Mouse (Mus musculus): ENCODE data around the gene Timm10b.

Gene Timm10b

DNA sequence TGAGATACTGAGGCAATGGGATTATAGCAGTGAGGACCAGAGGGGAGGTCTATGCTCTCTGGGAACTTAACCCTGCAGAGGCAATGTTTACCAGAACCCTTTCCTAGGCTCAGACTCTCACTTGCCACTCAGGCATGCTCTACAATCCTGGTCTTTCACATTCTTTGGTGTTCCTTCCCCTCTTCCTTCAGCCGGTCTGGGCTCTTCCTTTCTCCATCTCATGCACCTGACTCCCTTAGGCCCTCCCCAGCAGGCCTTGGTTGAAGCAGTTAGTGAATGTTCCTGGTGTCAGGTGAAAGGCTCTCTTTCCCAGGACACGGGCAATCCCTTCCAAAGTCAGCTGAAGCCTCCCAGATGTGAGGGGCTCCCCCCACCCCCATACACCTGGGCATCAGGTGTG, at the start of gene Timm10b:
Gene Timm10b, plus strand, starts transcription at position 301 of the 400 bp plus-strand sequence.
- DNase-seq (ENCODE audit: low spot score), result no peak

DNA sequence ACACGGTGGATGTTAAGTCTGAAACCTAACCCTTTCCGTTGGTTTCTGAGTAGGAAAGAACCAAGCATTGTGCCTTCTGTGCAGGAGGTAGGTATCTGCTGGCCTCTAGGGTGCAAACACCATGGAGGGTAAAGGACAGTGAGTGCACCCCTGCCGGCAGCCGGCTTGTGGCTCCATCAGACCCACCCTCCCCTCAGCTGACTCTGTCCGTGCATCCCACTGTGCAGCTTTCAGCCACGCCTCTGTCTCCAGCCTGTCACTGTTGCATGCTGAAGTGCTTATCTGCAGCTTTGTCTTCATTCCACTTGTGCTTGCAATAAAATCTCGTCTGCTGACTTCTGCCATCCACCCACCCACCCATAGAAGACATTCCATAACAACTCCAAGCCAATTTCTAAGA, 49.8 kb upstream of the Timm10b start:
- DNase-seq (ENCODE audit: low spot score), result no peak

DNA sequence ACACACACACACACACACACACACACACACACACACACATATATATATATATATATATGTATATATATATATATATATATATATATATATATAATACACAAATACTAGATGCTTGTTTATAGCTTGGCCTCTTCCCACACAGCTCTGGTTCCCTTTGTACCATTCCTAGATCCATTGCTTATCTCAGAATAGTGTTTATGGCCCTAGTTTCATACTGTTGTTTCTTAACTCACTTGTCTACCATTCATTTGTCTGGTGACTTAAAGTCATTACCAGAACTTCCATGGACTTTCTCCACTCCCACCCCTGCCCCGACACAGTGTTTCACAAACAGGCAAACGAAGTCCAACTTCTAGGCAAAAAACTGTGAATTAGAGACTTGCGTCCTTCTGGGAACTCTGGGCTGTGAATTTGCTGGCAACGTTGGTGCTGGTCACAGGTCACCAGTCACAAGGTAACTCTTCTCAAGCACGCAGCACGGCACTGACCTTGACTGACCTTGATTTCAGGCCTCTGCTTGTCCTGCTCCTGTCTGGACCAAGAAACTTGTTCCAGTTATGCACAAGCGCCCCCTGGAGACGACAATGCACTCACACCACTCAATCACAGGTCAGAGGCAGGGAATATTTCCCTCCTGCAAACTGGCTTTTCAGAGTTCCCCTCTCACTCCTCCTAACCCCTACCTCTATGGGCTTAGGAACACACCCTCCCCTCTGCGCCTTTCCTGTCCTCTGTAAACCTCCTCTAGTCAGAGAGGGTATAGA, 36.8 kb upstream of the Timm10b start:
- DNase-seq (ENCODE audit: low spot score), result peak; percentile 59

DNA sequence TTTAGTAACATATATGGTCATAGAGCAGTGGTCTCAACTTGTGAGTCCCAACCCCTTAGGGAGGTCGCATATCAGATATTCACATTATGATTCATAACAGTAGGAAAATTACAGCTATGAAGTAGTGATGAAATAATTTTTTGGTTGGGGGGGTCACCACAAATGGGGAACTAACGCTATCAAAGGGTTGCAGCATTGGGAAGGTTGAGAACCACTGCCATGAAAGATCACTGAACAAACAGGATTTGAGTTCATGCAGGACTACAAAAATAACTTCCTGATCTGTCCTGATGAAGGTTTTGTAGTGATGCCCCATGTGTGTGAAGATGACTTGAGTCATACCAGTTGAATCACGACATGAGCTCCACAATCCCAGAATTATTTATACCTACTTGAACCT, 31.4 kb upstream of the Timm10b start:
- DNase-seq (ENCODE audit: low spot score), result no peak

DNA sequence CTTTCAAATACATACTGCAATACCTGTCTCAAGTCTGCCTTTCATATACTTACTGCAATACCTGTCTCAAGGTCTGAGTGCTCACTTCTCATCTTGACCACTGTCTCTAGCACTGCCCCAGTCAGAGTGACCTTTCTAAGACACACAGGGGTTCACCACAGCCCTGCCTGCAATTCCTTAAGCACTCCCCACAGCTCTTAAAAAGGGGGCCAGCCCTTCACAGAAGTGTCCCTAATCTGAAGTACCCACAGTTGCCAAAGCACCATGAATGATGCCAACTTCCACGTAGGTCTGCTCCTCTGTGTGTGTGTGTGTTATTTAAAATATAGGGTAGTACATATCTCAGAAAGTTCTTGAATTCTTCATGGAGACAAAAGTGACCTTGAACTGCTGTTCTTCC, 28.1 kb upstream of the Timm10b start:
- no peak for DNase-seq (ENCODE audit: low spot score)

DNA sequence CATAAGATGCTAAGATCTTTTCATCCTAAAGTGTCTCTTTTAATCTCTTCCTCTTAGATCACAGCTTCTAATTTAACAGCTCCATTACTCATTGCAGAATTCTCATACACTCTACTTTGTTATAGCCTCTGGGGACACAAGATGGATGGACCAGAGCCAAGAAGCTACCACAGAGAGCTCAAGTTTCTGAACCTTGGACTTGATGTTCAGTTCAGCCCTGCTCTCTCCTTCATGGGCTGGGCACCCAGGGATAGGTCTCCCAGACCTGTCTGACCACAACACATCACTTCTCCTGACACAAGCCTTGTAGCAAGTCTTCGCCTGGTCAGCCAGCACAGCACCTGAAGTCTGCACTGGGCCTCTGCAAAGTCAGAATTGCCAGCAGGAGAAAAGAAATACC, 25.5 kb upstream of the Timm10b start:
- no peak for DNase-seq (ENCODE audit: low spot score)

DNA sequence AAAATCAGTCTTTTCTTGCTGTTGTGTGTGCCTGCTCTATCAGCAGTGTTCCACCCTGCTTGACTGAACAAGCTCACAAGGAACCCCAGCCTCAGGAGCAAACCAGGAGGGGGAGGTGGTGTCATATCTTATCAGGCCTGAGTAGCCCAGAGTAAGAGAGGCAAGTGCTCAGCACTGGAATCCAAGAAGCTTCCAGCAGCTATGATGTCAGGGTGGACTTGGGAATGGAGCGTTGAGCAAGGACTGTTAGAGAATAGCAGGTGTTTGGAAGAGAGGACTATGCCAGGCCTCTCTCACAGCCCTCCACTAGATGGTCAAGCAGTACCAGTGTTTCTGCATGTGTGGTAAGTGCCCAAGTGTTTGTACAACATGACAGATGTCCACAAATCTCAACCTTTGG, 24.1 kb upstream of the Timm10b start:
- DNase-seq (ENCODE audit: low spot score), result no peak

DNA sequence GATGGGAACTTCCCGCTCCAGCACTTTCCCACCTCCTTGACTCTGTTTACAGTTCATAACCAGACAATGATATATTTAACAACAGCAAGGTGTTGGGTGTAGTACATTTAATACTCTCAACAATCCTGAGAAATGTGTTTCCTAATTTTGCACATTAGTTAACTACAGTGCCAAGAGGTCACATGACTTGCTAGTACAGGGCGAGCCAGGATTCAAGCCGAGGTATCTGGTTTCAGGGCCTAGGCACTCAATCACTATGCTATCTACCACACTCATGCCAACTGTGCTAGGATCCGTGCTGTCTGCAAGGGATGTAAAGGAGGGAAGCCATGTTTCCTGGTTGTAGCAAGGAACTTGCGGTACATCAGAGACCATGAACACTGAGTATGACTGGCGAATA, 23.3 kb upstream of the Timm10b start:
- DNase-seq (ENCODE audit: low spot score), result no peak

DNA sequence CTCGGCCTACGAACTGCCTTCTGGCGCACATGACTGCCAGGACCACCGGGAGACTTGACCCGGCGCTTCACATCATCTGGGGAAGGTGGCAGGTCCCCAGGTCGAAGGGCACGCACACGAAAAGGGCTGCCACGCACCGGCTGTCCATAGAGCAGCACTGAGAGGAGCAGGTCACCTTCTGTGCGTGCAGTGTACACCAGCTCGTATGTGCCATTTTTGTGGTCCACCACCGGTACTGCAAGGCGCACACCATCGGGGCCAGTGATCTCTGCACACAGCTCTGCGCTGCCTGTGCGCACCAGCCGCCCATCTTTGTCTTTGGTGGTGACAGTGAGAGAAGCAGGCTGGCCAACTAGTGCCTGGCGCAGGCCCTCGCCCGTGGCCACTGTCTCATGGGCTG, 22.0 kb upstream of the Timm10b start:
- DNase-seq (ENCODE audit: low spot score), result no peak

DNA sequence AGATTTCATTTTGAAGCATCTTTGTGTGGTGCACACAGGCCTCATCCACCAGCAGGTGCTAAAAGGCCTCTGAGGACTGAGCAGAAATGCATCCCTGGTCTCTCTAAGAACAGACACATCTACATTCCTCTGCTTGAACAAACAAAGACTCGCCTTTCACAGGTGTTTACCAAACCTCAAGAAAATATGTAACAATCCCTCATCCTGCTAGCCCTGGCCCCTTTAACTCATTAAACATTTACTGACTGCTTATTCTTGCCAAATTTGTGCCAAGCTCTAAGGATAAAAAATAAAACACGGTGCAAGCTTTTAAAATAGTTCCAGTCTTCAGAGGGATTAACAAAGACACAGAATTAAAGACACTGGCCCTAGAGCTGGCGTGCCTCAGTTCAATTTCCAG, 20.2 kb upstream of the Timm10b start:
- no peak for DNase-seq (ENCODE audit: low spot score)

DNA sequence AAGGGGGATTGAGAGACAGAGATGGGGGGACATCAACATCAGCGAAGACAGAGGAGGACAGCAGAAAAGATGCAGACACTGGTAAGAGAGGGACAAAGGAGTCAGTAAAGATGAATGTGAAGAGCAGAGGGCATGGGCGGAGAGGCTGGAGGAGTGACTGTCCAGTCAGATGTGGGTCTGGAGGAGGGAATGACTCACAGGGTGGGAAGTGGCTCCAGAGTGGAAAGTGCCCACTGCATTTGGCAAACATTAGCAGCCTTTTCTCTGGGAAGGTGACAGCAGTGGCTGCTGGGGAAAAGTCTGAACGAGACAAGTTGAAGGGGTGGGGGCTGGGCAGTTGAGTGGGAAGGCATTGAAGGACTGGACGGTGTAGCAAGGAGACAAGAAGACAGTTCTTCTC, 18.8 kb upstream of the Timm10b start:
- no peak for DNase-seq (ENCODE audit: low spot score)

DNA sequence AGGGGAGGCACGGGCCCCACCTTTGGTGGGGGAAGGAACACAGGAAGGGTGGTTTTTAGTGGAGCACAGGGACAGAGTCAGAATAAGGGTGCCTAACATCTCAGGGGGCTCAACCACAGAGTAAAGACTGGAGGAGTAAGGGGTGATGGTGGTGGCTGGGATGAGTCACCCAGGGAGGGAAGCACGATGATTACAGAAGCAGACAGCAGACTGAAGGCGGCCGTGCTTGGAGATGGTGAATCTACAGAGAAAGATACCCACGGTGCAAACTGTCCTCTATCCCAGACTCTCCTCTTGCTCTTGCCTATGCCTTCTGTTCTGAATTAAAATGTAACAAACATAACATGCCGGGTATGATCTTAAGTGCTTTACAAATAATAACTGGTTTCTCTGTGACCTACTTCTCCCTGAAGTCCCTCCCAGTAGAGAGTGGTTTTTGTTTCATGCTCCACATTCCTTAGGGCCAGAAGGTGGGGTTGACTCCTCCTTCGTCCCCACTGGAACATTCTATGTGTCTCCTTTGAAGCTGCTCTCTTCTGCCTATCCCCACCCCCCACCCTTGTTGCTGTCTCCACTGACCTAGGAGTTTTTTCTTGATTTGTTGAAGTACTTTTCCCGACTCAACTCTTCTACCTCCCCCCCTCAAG, 18.1 kb upstream of the Timm10b start:
- no peak for DNase-seq (ENCODE audit: low spot score)

DNA sequence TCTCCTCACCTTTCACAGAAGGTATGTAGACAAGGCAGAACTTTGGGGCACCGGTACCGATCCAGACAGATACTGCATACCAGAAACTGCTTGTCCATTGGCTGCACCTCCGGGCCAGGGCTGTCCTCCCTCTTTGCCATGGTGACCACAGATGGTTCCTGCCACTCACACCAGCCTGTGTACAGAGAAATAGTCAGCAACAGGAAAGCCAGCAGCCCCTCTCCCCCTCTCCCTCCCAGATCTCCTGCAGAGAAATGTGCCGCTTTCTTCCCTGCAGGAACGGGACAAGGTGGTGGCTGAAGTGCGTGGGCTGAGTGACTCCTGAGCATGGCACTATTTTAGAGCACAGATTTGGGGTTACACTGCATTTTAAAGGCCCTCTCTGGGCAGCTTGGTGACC, 14.5 kb upstream of the Timm10b start:
- no peak for DNase-seq (ENCODE audit: low spot score)

DNA sequence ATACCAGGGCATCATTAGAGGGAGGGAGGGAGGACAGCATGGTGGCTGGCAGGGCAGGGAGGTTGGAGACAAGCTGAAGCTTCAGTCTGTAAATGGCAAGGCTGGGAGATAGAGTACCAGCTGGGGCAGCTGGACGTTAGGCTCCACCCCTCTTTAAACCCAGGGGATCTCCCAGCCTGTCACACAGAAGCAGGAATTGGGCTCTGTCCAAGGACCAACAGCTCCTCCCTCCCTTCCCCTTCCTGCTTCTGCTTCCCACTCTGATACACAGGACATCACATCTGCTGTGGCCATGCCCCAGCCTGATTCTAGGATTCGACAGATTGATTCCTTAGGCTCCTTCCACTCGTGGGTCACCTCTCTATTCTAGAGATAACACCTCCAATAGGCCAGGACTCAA, 11.2 kb upstream of the Timm10b start:
- no peak for DNase-seq (ENCODE audit: low spot score)

DNA sequence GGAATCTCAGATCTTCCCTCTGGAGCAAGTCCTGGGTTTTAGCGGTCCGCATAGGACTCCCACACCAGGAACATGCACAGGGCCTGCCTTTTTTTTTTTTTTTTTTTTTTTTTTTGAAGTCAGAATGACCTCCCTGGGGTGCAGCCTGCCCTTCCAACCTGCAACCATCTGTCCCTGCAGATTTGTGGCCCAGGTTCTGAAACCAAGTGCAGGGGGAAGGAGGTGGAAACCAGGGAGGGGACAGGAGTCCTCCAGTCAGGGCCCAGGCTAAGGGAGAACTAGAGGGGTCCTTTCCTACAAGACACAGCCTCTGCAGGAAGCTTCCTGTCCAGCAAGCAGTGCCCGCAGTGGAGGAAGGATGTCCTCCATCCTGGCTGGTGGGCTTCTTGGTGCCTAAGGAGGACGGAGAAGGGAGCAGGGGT, 7.3 kb upstream of the Timm10b start:
- peak; percentile 21 for DNase-seq (ENCODE audit: low spot score)

DNA sequence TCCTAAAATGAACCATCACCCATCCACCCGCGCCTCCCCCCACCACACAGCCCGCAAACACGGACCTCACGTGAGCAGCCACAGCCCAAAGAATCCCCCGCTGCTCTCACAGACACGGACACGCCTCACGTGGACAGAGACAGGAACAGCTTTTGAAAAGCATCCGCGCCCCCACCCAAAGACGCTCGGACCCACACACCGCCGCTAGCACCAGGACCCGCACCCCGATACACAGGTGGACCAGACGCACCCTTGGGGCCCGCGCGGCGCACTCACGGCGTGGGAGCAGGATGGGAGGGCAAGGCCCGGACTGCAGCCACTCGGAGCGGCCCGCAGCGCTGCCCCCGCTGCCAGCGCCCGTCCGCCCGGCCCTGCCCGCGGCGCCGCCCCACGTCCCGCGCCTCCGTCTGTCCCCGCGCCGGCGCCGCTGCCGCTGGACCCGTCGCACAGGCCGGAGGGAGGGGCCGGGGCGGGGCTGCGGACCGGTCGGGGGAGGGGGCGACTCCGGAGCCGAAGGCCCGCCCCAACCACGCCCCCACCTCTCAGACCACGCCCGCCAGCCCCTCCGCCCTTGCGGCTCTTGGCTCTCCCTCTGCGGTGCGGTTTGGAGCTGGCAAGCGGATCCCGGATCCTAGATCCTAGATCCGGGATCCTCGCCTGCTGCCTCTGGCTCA, 6.6 kb upstream of the Timm10b start, which contains the start of gene Trim3:
Gene Trim3, minus strand, starts transcription at position 445 of the 674 bp plus-strand sequence.
- peak; percentile 95 for DNase-seq (ENCODE audit: low spot score)

DNA sequence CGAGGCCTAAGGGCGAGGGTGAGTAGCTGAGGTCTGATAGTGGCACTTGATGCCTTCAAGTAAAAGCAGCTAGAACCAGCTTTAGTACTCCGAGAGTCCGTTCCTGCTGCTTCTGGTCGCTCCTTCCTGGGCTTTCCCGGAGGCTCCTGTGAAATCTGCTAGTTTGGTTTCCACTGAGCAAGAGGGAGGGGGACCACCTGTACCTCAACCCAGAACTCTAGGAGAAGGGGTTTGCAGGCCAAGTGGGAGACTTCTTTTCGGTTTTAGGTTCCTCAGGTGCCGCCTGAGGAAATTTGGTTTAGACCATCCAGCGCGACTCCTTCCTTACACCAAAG, 6.1 kb upstream of the Timm10b start:
- no peak for DNase-seq (ENCODE audit: low spot score)

DNA sequence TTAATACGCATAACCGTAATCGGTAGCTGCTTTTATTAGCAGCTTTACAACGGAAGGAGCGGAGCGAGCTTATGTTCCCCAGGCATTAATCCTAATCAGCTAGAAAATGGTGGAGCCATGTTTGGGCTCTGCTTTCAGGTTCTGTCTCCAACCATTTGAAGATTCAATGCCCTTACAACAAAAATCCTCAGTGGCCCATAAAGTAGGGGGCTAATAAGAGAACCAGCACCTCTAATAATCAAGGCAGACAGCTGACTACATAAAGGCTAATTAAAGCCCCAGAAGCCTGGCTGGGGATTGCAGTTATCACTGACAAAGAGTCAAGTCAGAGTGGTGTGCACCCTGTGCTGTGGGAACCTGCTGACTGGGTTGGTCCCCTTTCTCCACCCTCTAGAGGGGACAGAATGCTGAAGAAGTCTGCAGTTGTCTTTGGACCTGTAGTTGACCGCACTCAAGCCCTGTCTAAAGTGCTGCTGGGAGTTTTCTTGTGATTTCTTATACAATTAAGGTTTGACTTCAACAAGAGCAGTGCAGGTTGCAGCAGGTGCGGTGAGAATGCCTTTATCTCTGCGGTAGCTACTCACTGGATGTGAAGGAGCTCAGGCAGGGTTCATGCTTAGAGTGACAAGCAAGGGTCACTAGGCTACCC, 5.5 kb upstream of the Timm10b start:
- DNase-seq (ENCODE audit: low spot score), result no peak

DNA sequence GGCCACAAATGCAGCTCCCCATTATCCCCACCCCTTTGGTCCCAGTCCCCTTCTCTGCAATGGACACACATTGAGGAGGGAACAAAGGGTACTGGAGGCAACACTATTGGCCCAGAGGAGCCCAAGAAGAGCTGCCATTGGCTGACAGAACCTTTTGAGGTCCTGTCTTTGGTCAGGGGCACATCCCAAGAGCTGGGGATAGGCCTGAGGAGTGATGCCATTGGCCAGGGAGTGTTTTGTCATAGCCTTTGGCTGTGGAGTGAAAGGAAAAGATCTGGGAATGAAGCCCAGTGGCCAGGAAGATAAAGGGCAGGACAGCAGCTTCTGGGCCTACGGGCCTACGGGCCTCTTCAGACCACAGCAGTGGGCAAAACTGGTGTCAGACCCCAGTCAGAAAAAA, 4.1 kb upstream of the Timm10b start:
- no peak for DNase-seq (ENCODE audit: low spot score)

DNA sequence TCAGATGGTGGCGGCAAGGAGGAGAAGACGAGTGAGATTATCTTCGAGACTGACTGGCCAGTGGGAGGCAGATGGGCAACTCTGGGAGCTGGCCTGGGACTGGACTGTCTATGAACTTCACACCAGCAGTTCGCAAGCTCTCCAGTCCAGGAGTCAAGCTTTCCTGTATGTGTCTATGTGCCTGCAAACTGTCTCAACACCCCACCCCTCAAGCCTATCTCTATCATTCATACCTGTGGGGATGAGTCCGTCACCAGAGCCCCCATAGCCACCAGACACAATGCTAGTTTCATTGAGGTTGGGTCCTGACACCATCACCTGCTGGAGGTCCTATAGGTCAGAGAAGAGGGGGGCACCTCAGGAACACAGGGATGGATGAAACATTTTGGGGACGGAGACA, 1.1 kb upstream of the Timm10b start:
- DNase-seq (ENCODE audit: low spot score), result no peak

DNA sequence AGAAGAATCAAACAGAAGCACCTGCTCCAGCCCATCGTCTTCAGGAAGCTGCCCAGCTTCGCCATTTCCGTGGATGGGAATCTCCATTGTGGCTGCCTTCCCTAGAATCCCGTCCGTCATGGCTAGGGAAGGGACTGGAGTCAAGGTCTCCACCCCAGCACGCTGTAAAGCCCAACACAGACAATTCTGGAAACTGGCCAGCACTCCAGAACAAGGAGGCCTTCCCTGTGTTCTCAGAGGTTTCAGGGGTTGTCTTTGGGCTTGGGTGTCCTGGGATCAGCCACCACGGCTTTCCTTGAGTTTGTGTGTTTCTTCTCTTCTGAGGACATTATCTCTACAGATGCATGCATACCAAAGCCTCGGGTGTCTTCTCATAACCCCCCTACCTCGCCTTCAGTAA, 552 bp upstream of the Timm10b start:
- no peak for DNase-seq (ENCODE audit: low spot score)

DNA sequence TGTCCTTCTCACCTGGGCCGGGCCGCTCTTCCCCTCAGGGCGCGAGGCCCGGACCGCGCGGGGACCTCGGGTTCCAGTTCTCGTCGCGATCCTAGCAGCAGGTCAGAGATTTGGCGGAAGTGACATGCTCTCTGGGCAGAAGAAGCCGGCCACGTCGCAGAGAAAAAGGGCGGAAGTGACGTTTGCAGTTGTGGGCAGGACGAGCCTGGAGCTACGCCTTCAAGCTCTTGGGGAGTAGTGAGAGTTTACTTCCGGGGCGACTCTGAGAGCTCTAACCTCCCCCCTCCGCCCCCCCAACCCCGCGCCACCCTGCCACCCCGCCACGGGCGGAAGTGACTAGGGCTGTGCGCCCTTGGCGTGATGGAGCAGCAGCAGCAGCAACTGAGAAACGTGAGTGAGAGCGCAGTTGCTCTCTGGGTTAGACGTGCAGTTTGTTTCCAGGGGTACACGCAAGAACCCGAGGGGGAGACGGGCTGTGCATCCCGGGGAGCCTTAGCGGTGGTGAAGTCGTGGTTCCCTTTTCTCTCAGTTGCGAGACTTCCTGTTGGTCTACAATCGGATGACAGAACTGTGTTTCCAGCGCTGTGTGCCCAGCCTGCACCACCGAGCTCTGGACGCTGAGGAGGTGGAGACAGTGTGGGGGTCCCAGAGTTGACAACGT, 507 bp downstream of the Timm10b start, which contains the start of the genes Arfip2 and Gm45799:
Gene Arfip2, minus strand, starts transcription at position 184 of the 661 bp plus-strand sequence.
Gene Gm45799, plus strand, starts transcription at position 320 of the 661 bp plus-strand sequence.
- DNase-seq (ENCODE audit: low spot score), result peak; percentile 93

Data from ovary, postnatal 36 days (tissue).